Mouse (Mus musculus) left cerebral cortex, postnatal 25 days (tissue): ENCODE measurements around the gene Nup54. TPM values are rescaled to one million over a fixed set of nuclear protein-coding genes. Genes with fewer than 3 reads are reported as not detected.

Experiments used
- DNase-seq, 2 experiments: peaks; one replicate each; pipeline ENCODE4 v3.0.0; 2022; ENCODE audit warnings: low spot score in 2 of 2, mixed read lengths in 1 of 2
- intact Hi-C: fragments of 180-260 bp; cut with DNase I; formaldehyde crosslinking; loops from one replicate; pipeline ENCODE4 v1.15.1; 2025
- total RNA-seq, 2 experiments: library from RNA; stranded (reverse); gene quantifications; 2 replicates each; pipeline ENCODE4 v1.2.3; 2021

Nup54 gene
- total RNA-seq, 2 experiments from 2014 or later: 26.4 to 28.7 TPM

DNA sequence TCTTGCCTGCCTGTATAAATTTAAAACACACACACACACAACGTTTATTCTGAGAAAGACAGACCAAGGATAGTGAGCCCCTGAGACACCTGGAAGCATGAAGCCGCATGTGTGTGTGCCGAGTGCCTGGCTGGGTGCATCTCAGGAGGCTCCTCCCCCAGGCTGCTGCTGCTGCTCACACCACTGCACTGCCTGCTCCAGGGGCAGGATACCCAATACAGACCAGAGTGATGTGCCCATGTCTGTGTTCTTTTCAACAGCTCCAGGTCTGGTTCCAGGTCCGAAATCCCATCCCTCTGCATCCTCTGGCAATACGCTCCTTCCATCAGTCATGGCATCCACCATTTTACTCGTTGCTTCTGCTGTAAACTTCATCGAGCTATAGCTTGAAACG lies 21.0 kb downstream of the Nup54 start:
- intact Hi-C loops: no loop called here
- DNase-seq: no peak

DNA sequence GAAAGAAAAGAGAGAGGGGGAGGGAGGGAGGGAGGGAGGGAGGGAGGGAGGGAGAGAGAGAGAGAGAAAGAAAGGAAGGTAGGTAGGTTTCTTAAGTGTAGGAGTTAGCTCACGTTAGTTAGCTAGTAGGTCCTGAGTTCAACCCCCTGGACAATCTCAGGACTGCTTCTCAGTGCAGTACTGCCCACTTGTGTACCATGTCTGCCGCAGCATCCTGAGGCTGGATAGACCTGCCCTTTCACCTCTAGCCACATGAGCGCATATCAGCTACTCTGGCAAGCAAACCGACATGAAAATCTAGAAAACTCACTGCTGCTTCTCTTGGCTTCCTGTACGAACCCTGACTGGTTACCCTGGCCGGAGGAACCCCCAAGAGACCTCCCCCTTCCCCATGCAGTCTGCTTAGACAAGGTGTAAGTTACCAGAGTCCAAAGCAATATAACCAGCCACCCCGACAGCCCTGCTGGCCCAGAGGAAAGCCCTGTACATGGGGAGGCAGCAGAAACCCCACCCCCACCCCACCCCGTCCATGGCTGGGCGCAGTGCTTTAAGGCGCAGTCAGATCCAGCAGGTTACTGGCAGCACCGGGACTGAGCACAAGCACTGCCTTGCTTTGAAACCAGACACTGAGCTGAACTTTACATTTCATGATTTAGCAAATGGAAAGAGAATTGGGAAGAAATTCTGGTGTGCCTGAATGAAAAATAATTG lies 21.6 kb downstream of the Nup54 start:
- intact Hi-C loops: no loop called here
- DNase-seq: no peak

GRCm38 (mm10) chr5:92411461-92412140 lies 23.4 kb downstream of the Nup54 start:
- intact Hi-C loops: no loop called here
- no peak for DNase-seq

DNA sequence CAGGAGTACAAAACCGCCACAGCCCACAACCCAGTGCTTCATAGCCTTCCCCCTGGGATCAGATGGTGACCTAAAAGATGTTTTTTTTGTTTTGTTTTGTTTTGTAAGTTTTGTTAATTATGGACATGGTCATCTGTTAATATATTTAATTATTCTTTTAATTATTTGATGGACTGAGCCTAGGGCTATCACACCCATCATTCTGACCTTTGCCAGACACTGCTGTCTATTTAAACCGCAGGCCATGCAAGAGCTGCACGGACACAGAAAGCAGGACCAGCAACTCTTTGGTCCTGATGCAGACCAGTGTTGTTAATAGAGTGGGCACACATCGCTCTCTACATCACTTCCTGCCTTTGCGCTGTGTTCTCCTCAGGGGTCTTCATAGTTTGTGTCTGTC lies 24.5 kb downstream of the Nup54 start:
- intact Hi-C loops: no loop called here
- DNase-seq: no peak

DNA sequence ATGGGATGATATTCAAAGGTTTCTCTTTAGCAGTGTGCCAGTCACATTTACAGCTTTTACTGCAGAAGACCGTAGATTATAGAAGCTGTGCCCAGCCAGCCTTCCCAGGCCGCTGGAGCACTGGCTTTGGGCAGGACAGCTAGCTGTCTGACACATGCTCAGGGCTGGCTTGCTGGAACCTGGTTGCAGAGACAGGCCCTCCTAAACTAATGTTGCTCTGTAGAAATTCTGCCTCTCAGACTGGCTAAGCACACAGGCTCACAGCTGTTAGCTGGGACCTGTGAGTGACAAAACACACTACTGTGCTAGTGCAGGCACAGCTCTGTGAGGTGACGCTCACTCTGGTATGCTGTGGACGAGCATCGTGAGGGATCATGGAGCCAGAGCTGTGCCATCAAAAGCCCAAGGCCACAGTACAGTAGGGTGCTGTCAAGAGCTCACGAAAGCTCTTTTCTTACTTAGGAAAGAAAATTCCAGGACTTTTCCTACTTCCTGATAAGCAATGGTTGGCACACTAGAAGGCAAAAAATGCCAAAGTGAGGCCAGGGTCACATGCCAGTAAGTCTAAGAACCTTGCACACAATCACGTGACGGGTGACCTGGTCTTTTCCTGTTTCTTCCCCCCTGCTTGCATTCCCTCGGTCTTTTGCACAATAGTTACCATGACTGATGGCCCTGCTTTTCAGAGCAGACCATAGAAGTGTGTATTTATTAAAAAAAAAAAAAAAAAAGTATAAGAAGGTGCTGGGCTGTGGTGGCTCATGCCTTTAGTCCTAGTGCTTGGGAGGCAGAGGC lies 25.5 kb downstream of the Nup54 start:
- intact Hi-C loops: no loop called here
- DNase-seq: no peak

- intact Hi-C loops: no loop called here
- no peak for DNase-seq
Observed at GRCm38 (mm10) chr5:92404400-92404678, 30.7 kb downstream of the Nup54 start.

GRCm38 (mm10) chr5:92403562-92404399 lies 31.2 kb downstream of the Nup54 start:
- DNase-seq: no peak

DNA sequence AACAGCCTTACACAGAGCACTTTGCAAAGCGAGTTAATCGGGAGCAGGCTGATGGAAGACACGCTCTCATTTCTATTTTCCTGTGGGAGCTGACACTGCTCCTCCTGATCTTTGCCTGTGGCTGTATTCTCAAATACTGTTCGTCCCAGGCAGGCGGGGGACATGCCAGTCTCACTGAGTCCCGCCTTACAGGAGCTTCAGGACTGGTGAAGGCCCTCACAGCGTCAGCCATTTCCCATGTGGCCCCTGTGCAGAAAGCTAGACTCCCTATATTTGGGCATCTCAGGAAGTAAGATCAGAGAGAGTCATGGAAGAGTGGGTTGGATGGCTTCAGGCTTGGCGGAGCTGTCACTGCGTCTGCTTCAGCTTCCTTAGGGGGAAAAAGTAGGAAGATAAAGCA lies 32.2 kb downstream of the Nup54 start:
- intact Hi-C loops: no loop called here

More at GRCm38 (mm10) chr5:92403562-92404399, 31.2 kb downstream of the Nup54 start:
- intact Hi-C loops: no loop called here

DNA sequence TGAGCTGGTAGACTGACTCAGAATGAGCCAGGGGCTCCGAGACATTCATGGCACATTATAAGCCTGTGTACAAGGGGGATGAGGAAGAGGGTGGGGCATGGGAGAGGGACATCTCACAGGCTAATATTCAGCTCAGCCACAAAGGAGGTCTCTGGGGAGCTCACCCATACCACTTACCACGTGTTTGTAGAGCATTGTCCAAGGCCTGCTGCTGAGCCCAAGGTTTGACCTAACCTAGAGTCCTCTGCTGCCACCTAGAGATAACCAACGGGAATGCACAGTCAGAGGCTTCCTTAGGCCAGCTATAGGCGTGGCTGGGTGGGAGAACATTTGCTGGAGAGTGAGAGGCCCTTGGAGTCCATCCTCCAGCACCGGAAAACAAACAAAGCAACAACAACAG lies 36.9 kb downstream of the Nup54 start:
- intact Hi-C loops: loop anchor here (5.0 kb wide), 1 partner anchor 86 kb away; the partner anchor contains the start of gene Sdad1
- DNase-seq: peak; percentile 62 to 78

More for the DNA sequence above, 32.2 kb downstream of the Nup54 start:
- no peak for DNase-seq

GRCm38 (mm10) chr5:92396476-92396875 lies 38.5 kb downstream of the Nup54 start:
- intact Hi-C loops: loop anchor here (5.0 kb wide), 1 partner anchor 84 kb away; the partner anchor contains the start of gene Sdad1
- DNase-seq: no peak

GRCm38 (mm10) chr5:92395764-92396163 lies 39.3 kb downstream of the Nup54 start:
- no peak for DNase-seq
- intact Hi-C loops: loop anchor here (5.0 kb wide), 1 partner anchor 83 kb away; the partner anchor contains the start of gene Sdad1

GRCm38 (mm10) chr5:92393863-92394262 lies 41.2 kb downstream of the Nup54 start:
- DNase-seq: no peak

GRCm38 (mm10) chr5:92392542-92392941 lies 42.5 kb downstream of the Nup54 start:
- no peak for DNase-seq
- intact Hi-C loops: no loop called here

More at GRCm38 (mm10) chr5:92393863-92394262, 41.2 kb downstream of the Nup54 start:
- intact Hi-C loops: no loop called here

- intact Hi-C loops: no loop called here
- DNase-seq: peak in 1 of 2 experiments; percentile 41
Observed at GRCm38 (mm10) chr5:92390615-92391014, 44.4 kb downstream of the Nup54 start.

DNA sequence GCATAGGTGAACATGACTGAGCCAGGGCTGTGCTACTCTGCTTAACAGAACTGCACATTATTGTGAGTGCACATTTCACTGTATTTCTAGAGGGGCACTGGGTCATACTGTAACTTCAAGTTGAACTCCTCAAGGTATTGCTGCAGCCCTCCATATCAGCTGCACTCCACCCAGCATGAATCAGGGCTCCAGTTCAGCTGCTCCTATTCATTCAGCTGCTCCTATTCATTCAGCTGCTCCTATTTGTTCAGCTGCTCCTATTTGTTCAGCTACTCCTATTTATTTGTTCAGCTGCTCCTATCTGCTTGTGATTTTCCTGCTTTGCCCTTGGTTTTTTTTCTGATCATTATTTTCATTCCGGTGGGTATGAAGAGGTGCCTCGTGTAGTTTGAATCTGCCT lies 45.0 kb downstream of the Nup54 start:
- DNase-seq: no peak
- intact Hi-C loops: no loop called here

DNA sequence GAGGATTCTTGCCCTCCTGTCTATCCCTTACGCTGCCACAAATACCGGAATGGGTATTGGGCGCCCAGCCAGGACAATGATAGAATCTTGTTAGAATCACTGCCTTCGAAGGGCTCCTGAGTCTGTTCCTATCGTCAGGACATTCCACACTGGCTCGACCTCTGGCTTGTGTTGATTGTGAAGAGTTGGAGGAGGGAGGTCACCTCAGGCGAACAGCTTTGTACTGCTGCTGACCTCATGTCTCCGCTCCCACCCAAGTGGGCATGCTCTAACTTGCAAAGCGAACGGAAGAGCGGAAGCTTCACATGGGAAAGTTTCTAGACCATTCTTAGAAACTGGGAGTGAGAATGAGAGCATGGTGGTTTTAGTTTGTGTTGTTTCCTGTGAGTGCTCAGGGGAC lies 47.6 kb downstream of the Nup54 start:
- intact Hi-C loops: no loop called here
- no peak for DNase-seq

GRCm38 (mm10) chr5:92386643-92387042 lies 48.4 kb downstream of the Nup54 start:
- intact Hi-C loops: no loop called here
- DNase-seq: no peak

DNA sequence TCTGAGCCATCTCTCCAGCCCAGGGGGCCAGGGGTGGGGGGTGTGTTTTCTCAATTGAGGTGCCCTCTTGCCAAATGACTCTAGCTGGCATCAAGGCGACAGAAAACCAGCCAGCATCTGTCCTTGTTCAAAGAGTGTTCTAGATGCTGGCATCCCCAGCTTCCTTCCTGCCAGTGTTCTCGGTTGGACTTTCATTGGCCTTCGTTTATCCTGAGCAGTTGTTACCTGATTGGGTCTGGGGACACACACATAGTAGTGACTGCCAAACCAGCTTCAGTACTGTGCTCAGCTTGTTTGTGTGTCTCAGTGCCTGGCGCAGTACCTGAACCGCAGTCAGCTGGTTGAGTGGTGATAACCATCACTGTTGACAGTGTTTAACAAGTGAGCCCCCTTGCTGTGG lies 48.9 kb downstream of the Nup54 start:
- intact Hi-C loops: no loop called here
- no peak for DNase-seq

- intact Hi-C loops: no loop called here
- DNase-seq: no peak
Observed at GRCm38 (mm10) chr5:92384855-92385254, 50.2 kb downstream of the Nup54 start.

DNA sequence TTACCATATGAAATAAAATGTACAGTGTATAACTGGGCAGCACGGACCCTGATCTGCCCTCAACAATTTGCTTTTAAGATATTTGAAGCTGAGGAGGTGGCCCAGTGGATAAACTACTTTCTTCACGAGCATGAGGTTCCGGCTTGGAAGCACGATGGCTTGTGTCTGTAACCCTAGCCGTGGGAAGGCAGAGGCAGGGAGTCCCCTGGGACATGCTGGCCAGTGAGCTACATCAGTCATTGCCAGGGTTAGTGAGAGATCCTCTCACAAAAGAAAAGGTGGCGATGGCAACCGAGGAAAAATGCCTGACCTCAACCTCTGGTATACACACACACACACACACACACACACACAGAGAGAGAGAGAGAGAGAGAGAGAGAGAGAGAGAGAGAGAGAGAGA lies 51.3 kb downstream of the Nup54 start:
- intact Hi-C loops: no loop called here
- DNase-seq: no peak
